Mouse (Mus musculus): ENCODE measurements around the gene Tmem120a. TPM values are rescaled to one million over a fixed set of nuclear protein-coding genes. Genes with fewer than 3 reads are reported as not detected.

Tmem120a gene
- polyA plus RNA-seq, 1 experiment: 32.7 TPM

DNA sequence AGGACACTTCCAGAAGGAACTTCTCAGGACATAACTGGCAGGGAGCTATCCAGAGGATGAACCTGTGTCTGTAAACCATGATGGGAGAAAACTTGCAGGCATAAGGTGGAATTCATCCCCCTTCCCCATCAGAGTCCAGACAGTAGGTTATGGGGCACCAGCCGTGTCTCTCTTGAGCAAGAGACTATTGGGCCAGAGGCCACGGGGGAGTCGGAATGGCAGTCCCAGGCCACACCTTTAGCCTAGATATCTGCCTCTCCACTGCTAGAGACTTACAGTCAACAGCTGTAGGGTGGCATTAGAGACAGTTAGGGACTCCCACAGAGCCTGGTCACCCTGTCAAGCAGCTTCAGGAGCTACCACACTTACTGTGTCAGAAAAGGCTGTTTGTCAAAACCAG lies 17.6 kb upstream of the Tmem120a start:
- TF ChIP-seq MAX (IDR thresholded peaks at IDR 0.05; ENCODE audit: low read depth) (no peak), SRF (IDR thresholded peaks at IDR 0.05; ENCODE audit: control insufficient read depth, insufficient read length, low read depth) (no peak), POLR2AphosphoS2 (IDR thresholded peaks at IDR 0.05; ENCODE audit: insufficient read length, low read depth) (no peak), POLR2A (IDR thresholded peaks at IDR 0.05; ENCODE audit: insufficient read length, low read depth) (no peak), CEBPB (IDR thresholded peaks at IDR 0.05; ENCODE audit: insufficient read depth, poor library complexity, severe bottlenecking) (no peak), REST (IDR thresholded peaks at IDR 0.05; ENCODE audit: insufficient read depth, insufficient read length) (no peak), E2F4 (IDR thresholded peaks at IDR 0.05; ENCODE audit: insufficient read depth) (no peak)
- H3K27me3 ChIP-seq (ENCODE audit: control insufficient read depth, insufficient read depth, insufficient read length): no peaks in the 10 kb centered on the region
- H3K4me3 ChIP-seq: no peak overlapping the region
- H3ac ChIP-seq (ENCODE audit: control insufficient read depth, insufficient read length): no peak overlapping the region
- no peaks in the 10 kb centered on the region for H3K36me3 ChIP-seq (ENCODE audit: control insufficient read depth, insufficient read depth)
- H3K79me2 ChIP-seq (ENCODE audit: control insufficient read depth, insufficient read depth): no peaks in the 10 kb centered on the region
- H3K4me2 ChIP-seq (ENCODE audit: low read depth): no peak overlapping the region

DNA sequence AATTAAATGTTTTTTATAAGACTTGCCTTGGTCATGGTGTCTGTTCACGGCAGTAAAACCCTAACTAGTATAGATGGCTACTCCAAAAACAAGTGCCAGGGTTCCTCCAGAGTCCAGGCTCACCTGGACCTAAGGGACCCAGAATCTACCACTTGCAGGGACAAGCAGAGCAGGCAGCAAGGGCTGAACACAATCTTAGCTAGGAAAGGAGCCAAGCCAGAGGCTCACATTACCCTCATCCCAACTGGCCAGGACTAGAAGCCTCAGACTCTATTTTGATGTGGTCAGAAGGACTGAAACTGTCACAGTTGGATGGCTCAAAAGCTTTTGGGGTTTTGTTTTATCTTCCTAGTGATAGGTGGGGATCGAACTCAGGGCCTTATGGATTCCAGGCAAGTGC lies 7.3 kb upstream of the Tmem120a start:
- Histone ChIP-seq H3ac (ENCODE audit: control insufficient read depth, insufficient read length) (no peak overlapping the region), H3K4me2 (ENCODE audit: low read depth) (no peak overlapping the region), H3K79me2 (ENCODE audit: control insufficient read depth, insufficient read depth) (no peaks in the 10 kb centered on the region), H3K27me3 (ENCODE audit: control insufficient read depth, insufficient read depth, insufficient read length) (no peaks in the 10 kb centered on the region), H3K36me3 (ENCODE audit: control insufficient read depth, insufficient read depth) (no peaks in the 10 kb centered on the region), H3K4me3 (no peak overlapping the region)
- no peak for TF ChIP-seq TCF12 (IDR thresholded peaks at IDR 0.05; ENCODE audit: insufficient read depth, poor library complexity, severe bottlenecking)
- no peak for TF ChIP-seq REST (IDR thresholded peaks at IDR 0.05; ENCODE audit: insufficient read depth, insufficient read length)
- no peak for TF ChIP-seq MAX (IDR thresholded peaks at IDR 0.05; ENCODE audit: low read depth)
- TF ChIP-seq MYOG (IDR thresholded peaks at IDR 0.05; ENCODE audit: control insufficient read depth in 1 of 3, insufficient read depth in 1 of 3, insufficient read length in 2 of 3, low read depth in 2 of 3): no peak
- TF ChIP-seq TCF3 (IDR thresholded peaks at IDR 0.05; ENCODE audit: insufficient read length, low read depth): no peak
- no peak for TF ChIP-seq USF1 (IDR thresholded peaks at IDR 0.05; ENCODE audit: low read depth)
- no peak for TF ChIP-seq SRF (IDR thresholded peaks at IDR 0.05; ENCODE audit: control insufficient read depth, insufficient read length, low read depth)
- TF ChIP-seq E2F4 (IDR thresholded peaks at IDR 0.05; ENCODE audit: insufficient read depth): no peak
- TF ChIP-seq CEBPB (IDR thresholded peaks at IDR 0.05; ENCODE audit: insufficient read depth, poor library complexity, severe bottlenecking): no peak

DNA sequence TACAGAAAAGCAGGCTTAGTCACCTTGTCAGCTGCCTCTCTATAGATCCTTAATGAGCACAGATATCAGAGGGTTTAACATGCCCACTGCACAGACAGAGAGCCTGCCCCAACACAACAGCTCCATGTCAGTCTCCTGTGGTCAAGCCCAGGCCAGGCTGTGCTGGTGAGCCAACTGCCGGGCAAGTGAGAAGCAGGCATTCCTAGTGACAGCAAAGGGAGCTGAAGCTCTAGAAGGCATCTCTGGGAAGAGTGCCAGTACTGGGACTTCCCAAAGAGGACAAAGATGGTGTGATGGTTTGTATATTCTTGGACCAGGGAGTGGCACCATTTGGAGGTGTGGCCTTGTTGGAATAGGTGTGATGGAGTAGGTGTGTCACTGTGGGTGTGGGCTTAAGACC lies 6.8 kb upstream of the Tmem120a start:
- H3K36me3 ChIP-seq (ENCODE audit: control insufficient read depth, insufficient read depth): no peaks in the 10 kb centered on the region
- H3ac ChIP-seq (ENCODE audit: control insufficient read depth, insufficient read length): no peak overlapping the region
- TF ChIP-seq CEBPB (IDR thresholded peaks at IDR 0.05; ENCODE audit: insufficient read depth, poor library complexity, severe bottlenecking): no peak
- TF ChIP-seq MYOG (IDR thresholded peaks at IDR 0.05; ENCODE audit: control insufficient read depth in 1 of 3, insufficient read depth in 1 of 3, insufficient read length in 2 of 3, low read depth in 2 of 3): no peak
- TF ChIP-seq REST (IDR thresholded peaks at IDR 0.05; ENCODE audit: insufficient read depth, insufficient read length): no peak
- TF ChIP-seq MAX (IDR thresholded peaks at IDR 0.05; ENCODE audit: low read depth): no peak
- no peak for TF ChIP-seq POLR2AphosphoS2 (IDR thresholded peaks at IDR 0.05; ENCODE audit: insufficient read length, low read depth)
- TF ChIP-seq E2F4 (IDR thresholded peaks at IDR 0.05; ENCODE audit: insufficient read depth): no peak
- TF ChIP-seq SRF (IDR thresholded peaks at IDR 0.05; ENCODE audit: control insufficient read depth, insufficient read length, low read depth): no peak
- no peak for TF ChIP-seq TCF12 (IDR thresholded peaks at IDR 0.05; ENCODE audit: insufficient read depth, poor library complexity, severe bottlenecking)
- TF ChIP-seq POLR2A (IDR thresholded peaks at IDR 0.05; ENCODE audit: insufficient read length, low read depth): no peak
- TF ChIP-seq TCF3 (IDR thresholded peaks at IDR 0.05; ENCODE audit: insufficient read length, low read depth): no peak
- TF ChIP-seq USF1 (IDR thresholded peaks at IDR 0.05; ENCODE audit: low read depth): no peak
- no peak for TF ChIP-seq MYOD1 (IDR thresholded peaks at IDR 0.05; ENCODE audit: control insufficient read depth in 1 of 3, insufficient read length in 2 of 3, low read depth in 2 of 3)
- no peak overlapping the region for H3K4me2 ChIP-seq (ENCODE audit: low read depth)
- no peaks in the 10 kb centered on the region for H3K79me2 ChIP-seq (ENCODE audit: control insufficient read depth, insufficient read depth)
- H3K4me3 ChIP-seq: no peak overlapping the region
- H3K27me3 ChIP-seq (ENCODE audit: control insufficient read depth, insufficient read depth, insufficient read length): no peaks in the 10 kb centered on the region

DNA sequence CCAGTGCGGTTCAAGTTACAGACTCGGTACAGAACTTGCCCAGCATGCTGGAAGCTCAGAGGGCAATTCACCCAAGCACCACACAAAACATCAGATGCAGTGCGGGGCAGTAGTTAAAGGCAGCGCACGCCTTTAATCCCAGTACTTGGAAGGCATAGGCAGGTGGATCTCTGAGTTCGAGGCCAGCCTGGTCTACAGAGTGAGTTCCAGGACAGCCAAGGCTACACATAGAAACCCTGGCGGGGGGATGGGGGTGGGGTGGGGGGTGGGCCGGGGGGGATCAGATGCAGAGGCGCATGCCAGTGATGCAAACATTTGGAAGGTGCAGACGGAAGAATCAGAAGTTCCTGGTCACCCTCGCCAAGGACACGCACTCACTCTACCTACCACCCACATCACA lies 494 bp upstream of the Tmem120a start:
- no peaks in the 10 kb centered on the region for H3K27me3 ChIP-seq (ENCODE audit: control insufficient read depth, insufficient read depth, insufficient read length)
- H3K79me2 ChIP-seq (ENCODE audit: control insufficient read depth, insufficient read depth): no peaks in the 10 kb centered on the region
- peak overlapping the region; percentile 86 for H3K4me2 ChIP-seq (ENCODE audit: low read depth)
- no peak overlapping the region for H3ac ChIP-seq (ENCODE audit: control insufficient read depth, insufficient read length)
- H3K4me3 ChIP-seq: peak overlapping the region; percentile 60
- H3K36me3 ChIP-seq (ENCODE audit: control insufficient read depth, insufficient read depth): no peaks in the 10 kb centered on the region
- TF ChIP-seq E2F4 (IDR thresholded peaks at IDR 0.05; ENCODE audit: insufficient read depth) (no peak), SRF (IDR thresholded peaks at IDR 0.05; ENCODE audit: control insufficient read depth, insufficient read length, low read depth) (no peak), CEBPB (IDR thresholded peaks at IDR 0.05; ENCODE audit: insufficient read depth, poor library complexity, severe bottlenecking) (no peak), MAX (IDR thresholded peaks at IDR 0.05; ENCODE audit: low read depth) (no peak), USF1 (IDR thresholded peaks at IDR 0.05; ENCODE audit: low read depth) (no peak), POLR2AphosphoS2 (IDR thresholded peaks at IDR 0.05; ENCODE audit: insufficient read length, low read depth) (no peak), TCF3 (IDR thresholded peaks at IDR 0.05; ENCODE audit: insufficient read length, low read depth) (no peak), TCF12 (IDR thresholded peaks at IDR 0.05; ENCODE audit: insufficient read depth, poor library complexity, severe bottlenecking) (no peak), MYOG (IDR thresholded peaks at IDR 0.05; ENCODE audit: control insufficient read depth in 1 of 3, insufficient read depth in 1 of 3, insufficient read length in 2 of 3, low read depth in 2 of 3) (no peak), MYOD1 (IDR thresholded peaks at IDR 0.05; ENCODE audit: control insufficient read depth in 1 of 3, insufficient read length in 2 of 3, low read depth in 2 of 3) (no peak), REST (IDR thresholded peaks at IDR 0.05; ENCODE audit: insufficient read depth, insufficient read length) (no peak)
